Mouse (Mus musculus) gastrocnemius, postnatal 25 days (tissue): ENCODE results near the gene Nkain1. TPM values are rescaled to one million over a fixed set of nuclear protein-coding genes. Genes with fewer than 3 reads are reported as not detected.

Experiments used
- DNase-seq: peaks from one replicate; pipeline ENCODE4 v3.0.0; 2022
- long read RNA-seq, 2 experiments: library from polyadenylated mRNA; stranded (forward); transcript quantifications; one replicate each; pipeline ENCODE4 v2.0.0; 2021
- total RNA-seq, 2 experiments: library from RNA; stranded (reverse); gene quantifications; 1 replicate in 1 of 2; 2 replicates in 1 of 2; pipeline ENCODE4 v1.2.3; 2021

The Nkain1 gene
- total RNA-seq = 10 to 100 TPM in 1 of 2 experiments, 1 to 10 TPM in 1; 6.7 to 15.0 TPM
- long read RNA-seq, experiment 1 = 0 reads
- long read RNA-seq, experiment 2 = 0 reads

- peak; percentile 54 for DNase-seq
These were observed at the start of gene Nkain1 for GRCm38 (mm10) chr4:130574048-130574413. Gene Nkain1, minus strand, starts transcription at chr4:130574173.

GRCm38 (mm10) chr4:130578734-130579274 is 4.8 kb upstream of the Nkain1 start:
- DNase-seq = no peak

DNA sequence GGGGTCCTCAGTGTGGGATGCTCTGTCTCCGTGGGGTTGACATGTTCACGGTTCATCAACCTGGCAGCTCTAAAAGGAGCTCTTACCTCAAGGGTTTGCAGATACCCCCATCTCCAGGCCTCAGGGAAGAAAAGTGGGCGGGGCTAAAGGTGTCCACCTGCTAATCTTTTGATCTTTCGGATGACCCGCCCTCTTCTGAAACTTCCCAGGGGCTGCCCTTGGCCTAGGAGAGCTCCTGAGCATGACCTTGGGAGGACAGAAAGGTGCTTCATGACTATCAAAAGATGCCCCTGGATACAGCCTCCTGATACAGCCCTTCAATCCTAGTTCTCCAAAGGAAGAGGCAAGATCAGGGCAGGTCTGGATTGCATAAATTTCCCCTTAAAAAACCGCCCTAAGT is 3.1 kb upstream of the Nkain1 start:
- no peak for DNase-seq

GRCm38 (mm10) chr4:130576247-130576931 is 2.4 kb upstream of the Nkain1 start:
- no peak for DNase-seq

DNA sequence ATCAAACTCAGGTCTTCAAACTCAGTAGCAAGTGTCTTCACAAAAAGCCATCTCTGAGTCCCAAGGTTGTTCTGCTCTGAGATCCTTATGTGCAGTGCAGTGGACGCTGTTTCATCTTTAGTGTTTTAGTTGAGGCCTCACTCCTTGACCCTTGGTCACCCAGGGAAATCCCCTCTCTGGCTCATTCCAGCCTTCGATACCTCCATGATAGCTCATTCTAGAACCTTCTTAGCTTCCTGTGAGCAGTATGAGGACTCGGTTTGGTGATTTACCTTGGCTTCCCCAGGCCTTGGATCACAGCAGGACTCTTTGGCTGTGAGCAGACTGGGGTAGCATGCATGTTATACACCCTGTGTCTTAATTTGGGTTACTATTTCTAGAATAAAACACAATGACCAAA is 1.6 kb upstream of the Nkain1 start:
- no peak for DNase-seq

- DNase-seq = no peak
These were observed 988 bp upstream of the Nkain1 start for GRCm38 (mm10) chr4:130574861-130575460.

DNA sequence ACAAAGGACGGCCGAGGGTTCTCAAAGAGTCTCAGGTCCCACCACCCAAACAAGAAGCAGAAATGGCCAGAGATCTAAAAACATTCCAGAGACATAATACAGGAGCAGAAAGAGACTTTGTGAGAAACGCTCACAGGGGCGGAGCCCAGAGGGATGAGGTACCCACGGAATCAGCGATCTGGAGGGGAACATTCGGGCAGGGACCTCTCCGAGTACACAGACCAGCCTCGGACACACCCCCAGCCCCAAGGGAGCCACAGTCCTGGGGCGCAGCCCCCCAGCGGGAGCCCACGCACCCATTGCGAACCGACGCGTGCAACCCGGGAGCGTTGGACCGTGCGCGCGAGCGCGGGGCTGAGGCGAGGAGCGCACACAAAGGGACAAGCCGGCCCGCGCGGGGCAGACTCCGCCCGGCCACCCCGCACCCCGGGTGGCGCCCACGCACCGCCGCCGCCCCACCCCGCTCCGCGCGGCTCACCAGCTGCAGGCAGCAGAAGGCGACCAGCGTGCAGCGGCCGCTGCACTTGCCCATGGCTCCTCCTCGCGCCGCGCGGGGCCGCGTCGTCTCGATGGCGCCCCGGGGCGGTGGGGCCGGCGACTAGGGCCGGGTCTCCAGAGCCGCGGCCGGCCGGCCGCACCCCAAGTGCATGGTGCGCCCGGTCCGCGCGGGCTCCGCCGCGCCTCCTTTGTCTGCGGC is 474 bp downstream of the Nkain1 start:
- no peak for DNase-seq

DNA sequence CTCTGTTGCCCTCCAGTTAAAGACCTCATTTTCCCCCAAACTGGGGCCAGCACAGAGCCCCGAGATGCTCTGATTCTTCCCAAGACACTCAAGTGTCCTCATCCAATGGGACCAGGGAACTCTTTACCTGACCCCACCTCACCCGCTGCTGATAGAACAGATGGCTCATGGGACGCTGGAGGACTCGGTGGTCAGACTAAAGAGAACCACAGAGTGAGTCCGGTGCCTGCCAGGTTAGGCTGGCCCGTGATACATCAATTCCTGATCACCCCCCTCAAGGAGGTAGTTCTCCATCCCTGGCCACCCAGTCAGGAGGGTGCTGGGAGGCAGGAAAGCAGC is 992 bp downstream of the Nkain1 start:
- no peak for DNase-seq

DNA sequence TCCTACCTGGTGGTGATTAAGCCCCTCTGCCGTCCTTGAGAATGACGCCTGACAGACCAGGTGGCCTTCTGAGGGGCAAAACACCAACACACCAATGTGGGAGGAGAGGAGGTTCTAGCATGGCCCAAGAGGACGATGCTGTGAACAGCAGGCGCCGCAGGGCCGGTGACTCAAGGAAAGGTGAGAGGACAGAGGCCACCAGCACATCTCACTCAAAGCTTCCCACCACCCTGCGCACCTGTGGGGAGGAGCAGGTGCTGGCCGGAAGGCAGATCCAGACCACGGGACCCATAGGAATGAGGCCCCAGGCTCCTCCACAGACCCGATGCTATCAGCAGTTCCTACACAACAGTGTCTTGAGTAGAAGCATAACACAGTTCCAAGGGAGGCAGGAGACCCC is 1.4 kb downstream of the Nkain1 start:
- DNase-seq = no peak

GRCm38 (mm10) chr4:130570941-130571720 is 2.8 kb downstream of the Nkain1 start:
- DNase-seq = no peak

DNA sequence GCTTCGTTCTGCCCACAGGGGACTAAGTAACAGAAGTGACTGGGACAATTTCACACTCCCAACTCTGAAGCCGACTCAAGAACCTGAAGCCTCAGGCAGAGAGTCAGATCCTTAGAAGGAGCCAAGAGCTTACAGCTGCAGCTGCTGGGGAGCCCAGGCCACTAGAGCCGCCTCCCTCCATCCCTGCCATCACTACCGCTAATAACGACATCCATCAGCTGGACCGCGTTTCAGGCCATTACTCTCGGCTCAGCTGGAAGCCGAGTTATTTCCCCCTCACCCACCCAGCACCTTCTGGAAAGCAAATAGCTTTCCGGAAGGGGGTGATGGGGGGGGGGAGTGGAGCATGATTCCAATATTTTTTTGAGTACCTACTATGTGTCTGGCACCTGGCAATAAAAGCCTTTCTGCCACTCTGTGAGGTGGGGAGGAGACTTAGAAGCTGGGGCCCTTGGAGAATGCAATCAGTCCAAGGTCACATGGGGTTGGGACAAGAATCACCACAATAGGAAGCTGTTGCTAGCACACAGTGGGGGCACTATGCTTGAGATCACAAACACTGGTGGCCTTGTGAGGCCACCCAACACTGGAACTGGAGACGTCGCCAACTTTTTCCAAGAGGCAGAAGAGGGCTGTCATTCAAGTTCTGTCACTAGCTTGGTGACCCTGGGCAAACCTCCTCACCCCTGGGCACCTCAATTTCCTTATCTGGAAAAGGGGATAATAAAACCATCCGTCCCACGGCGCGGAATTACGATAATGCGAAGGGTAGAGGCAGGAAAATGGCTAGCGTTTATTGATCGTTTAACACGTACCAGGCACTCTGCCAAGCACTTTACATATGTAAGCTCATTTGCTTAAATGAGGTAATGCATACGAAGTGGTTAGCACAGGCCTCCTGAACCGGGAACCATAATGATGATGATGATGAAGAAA is 5.7 kb downstream of the Nkain1 start:
- DNase-seq = no peak

- no peak for DNase-seq
These were observed 10.2 kb downstream of the Nkain1 start for GRCm38 (mm10) chr4:130563820-130564219.

DNA sequence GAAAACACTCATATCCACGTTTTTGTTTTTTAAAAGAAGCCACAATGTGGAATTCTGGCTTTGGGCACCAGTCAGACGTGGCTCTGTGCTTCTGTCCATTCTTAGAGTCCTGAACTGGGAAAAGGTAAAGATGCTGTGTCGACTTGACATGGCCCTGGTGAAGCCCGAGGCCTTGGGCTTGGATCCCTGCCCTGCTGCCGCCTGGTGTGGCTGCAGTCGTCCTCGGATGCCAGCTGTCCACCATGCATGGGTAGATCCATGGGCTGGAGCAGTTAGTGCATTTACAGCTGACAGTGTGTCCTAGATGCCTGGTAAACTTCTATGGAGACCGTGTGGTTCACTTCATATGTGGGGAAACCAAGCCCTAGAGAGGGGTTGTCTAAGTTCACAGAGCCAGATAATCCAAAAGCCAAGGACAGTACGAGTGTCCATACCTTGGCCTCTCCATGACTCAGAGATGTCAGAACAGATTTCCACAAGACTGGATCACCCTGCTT is 10.7 kb downstream of the Nkain1 start:
- DNase-seq = no peak

GRCm38 (mm10) chr4:130560576-130561310 is 13.2 kb downstream of the Nkain1 start:
- DNase-seq = no peak

GRCm38 (mm10) chr4:130559220-130559619 is 14.8 kb downstream of the Nkain1 start:
- DNase-seq = no peak

- DNase-seq = no peak
These were observed 16.1 kb downstream of the Nkain1 start for GRCm38 (mm10) chr4:130557852-130558251.

DNA sequence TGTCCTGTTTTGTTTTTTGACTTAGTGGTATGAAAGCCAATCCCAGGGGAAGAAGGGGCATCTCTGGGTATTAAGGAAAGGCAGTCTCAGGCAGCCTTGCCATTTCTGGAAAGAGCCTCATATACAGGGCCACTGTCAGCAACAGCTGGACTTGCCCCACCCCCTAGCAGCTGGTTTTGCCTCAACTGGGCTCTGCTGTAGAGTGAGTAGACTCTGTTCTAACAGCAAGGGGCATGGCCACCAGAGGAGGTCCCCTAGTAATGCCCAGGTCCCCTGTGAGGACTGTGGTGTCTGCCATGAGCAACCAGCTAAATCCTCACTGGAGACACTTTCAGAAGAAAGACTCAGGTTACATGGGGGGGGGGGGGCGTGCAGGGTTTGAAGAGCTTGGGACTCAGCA is 17.0 kb downstream of the Nkain1 start:
- DNase-seq = no peak

GRCm38 (mm10) chr4:130556224-130556623 is 17.7 kb downstream of the Nkain1 start:
- DNase-seq = no peak

GRCm38 (mm10) chr4:130553121-130553448 is 20.9 kb downstream of the Nkain1 start:
- no peak for DNase-seq

DNA sequence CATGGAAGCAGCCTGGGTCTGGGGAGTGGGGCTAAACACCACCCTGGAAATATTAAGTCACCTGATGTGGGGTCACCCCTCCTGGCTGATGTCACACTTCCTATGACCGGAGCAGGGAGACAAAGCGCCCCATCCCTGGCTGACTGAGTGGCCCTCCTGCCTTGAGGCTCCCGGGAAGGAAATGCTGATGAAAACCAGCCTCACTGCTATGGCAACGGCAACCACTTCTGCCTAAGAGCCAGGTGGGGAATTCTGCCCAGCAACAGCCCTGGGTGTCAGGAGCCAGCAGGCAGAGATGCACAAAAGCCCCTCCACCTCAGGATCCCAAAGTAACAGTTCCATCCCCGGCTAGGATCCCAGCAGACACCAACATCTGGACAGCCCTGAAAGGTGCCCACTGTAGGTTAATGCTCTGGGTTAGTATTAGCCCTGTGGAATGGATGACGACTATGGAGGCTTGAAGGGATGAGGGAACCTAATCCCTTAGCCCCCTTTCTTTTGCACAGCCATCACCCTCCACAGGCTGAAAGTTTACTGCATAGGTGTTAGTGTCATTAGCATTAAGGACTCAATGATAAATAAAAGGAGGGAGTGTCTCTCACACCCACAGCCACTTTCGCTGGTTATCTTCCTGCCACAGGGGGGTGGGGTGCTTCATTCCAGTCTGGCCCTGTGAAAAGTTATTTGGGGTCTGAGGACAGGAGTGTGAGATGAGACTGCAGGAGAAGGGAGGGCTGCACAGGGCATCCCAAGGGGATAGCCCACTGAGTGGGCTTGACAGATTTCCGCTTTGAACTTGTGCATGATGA is 21.5 kb downstream of the Nkain1 start:
- no peak for DNase-seq
